Mouse (Mus musculus) midbrain, embryonic 12.5 days (tissue): Measurements from ENCODE around the gene Orc5. TPM values are rescaled to one million over a fixed set of nuclear protein-coding genes. Genes with fewer than 3 reads are reported as not detected.

Experiments
- ATAC-seq: fragments of 200-750 bp; cut with Nextera tagmentation; 2 replicates; pipeline ENCODE4 v1.8.0; 2017; ENCODE audit warnings: low read depth, moderate TSS enrichment, moderate library complexity; ENCODE audit not compliant: low FRiP score
- H3K27ac ChIP-seq: fragments of 300-500 bp; sonication (generic); replicated peaks from 2 replicates; pipeline ENCODE4 v1.5.1; 2016; ENCODE audit warnings: mild to moderate bottlenecking
- H3K27me3 ChIP-seq: fragments of 300-500 bp; sonication (generic); 2 replicates; pipeline ENCODE4 v1.6.1; 2016; ENCODE audit warnings: mild to moderate bottlenecking
- H3K36me3 ChIP-seq: fragments of 300-500 bp; sonication (generic); 2 replicates; pipeline ENCODE4 v1.6.1; 2016
- H3K4me1 ChIP-seq: fragments of 300-500 bp; sonication (generic); 2 replicates; pipeline ENCODE4 v1.6.1; 2016
- H3K4me2 ChIP-seq: fragments of 300-500 bp; sonication (generic); replicated peaks from 2 replicates; pipeline ENCODE4 v1.6.1; 2016; ENCODE audit warnings: mild to moderate bottlenecking, moderate library complexity
- H3K4me3 ChIP-seq: fragments of 300-500 bp; sonication (generic); 2 replicates; pipeline ENCODE4 v1.5.1; 2016; ENCODE audit warnings: mild to moderate bottlenecking
- H3K9ac ChIP-seq: fragments of 300-500 bp; sonication (generic); replicated peaks from 2 replicates; pipeline ENCODE4 v1.6.1; 2016; ENCODE audit warnings: mild to moderate bottlenecking, moderate library complexity
- H3K9me3 ChIP-seq: fragments of 300-500 bp; sonication (generic); 2 replicates; pipeline ENCODE4 v1.6.1; 2016; ENCODE audit warnings: mild to moderate bottlenecking
- WGBS: fragments of 180-500 bp; shearing (Covaris S2); methylation state at CpG from one replicate; pipeline ENCODE4 v1.1.7; 2016; 5-methylcytosine and 5-hydroxymethylcytosine counted together
- polyA plus RNA-seq: library from polyadenylated mRNA; unstranded; fragments of >200 nt; fragmentation: Nextera tagmentation; extraction: Ambion mirVana; gene quantifications from 2 replicates; pipeline ENCODE4 v1.2.1, GENCODE M21; 2016

Orc5 gene
- 36.0 and 36.4 TPM in 2 replicates for polyA plus RNA-seq

GRCm38 (mm10) chr5:22550033-22550551, at the start of gene Orc5:
Orc5 (minus strand) TSS chr5:22550429.
- H3K36me3 ChIP-seq, result peaks cover 15% of the 10 kb centered on the region
- H3K9ac ChIP-seq, result peak within 1 kb of the TSS; percentile 77
- no peaks in the 10 kb centered on the region for H3K9me3 ChIP-seq
- peak within 1 kb of the TSS; percentile 70 for H3K27ac ChIP-seq
- peak within 1 kb of the TSS; percentile 63 for H3K4me2 ChIP-seq
- no peaks in the 10 kb centered on the region for H3K27me3 ChIP-seq
- peak; percentile 100 for ATAC-seq
- H3K4me1 ChIP-seq, result peaks cover 10% of the 10 kb centered on the region
- peak within 1 kb of the TSS; percentile 70 for H3K4me3 ChIP-seq
- under 1% methylated on average over 31 of the region's 31 CpGs for WGBS

DNA sequence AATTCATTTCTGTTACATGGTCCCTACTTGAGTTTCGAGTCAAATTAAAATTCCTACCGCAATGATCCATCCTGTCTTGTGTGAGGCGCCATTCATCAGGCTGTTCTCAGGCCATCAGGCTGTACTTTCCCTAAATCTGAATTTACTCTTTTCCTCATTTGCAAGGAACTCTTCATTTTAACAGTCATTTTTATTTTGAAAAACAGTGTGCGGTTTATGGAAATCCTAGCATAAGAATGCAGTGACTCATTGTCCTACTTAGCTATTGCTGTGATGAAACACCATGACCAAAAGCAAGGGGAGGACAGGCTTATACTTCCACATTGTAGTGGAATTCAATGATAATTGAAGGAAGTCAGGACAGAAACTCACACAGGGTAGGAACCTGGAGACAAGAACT, 46.8 kb upstream of the Orc5 start:
- Histone ChIP-seq H3K4me3 (no peak overlapping the region), H3K9ac (no peak overlapping the region), H3K4me2 (no peak overlapping the region), H3K9me3 (no peaks in the 10 kb centered on the region; the same call in 1 of the 2 replicates), H3K36me3 (no peaks in the 10 kb centered on the region), H3K27me3 (no peaks in the 10 kb centered on the region), H3K4me1 (no peaks in the 10 kb centered on the region), H3K27ac (no peak overlapping the region)
- ATAC-seq, result no peak
- WGBS, result 95% methylated on average over 4 of the region's 4 CpGs

- no peaks in the 10 kb centered on the region for H3K4me1 ChIP-seq
- H3K9ac ChIP-seq, result no peak overlapping the region
- H3K27ac ChIP-seq, result no peak overlapping the region
- no peaks in the 10 kb centered on the region for H3K36me3 ChIP-seq
- 78% methylated on average over 1 of the region's 1 CpGs for WGBS
- H3K4me3 ChIP-seq, result no peak overlapping the region
- no peaks in the 10 kb centered on the region for H3K9me3 ChIP-seq
- H3K27me3 ChIP-seq, result no peaks in the 10 kb centered on the region
- no peak for ATAC-seq
- H3K4me2 ChIP-seq, result no peak overlapping the region
These were observed 39.2 kb upstream of the Orc5 start for GRCm38 (mm10) chr5:22589370-22589966.

DNA sequence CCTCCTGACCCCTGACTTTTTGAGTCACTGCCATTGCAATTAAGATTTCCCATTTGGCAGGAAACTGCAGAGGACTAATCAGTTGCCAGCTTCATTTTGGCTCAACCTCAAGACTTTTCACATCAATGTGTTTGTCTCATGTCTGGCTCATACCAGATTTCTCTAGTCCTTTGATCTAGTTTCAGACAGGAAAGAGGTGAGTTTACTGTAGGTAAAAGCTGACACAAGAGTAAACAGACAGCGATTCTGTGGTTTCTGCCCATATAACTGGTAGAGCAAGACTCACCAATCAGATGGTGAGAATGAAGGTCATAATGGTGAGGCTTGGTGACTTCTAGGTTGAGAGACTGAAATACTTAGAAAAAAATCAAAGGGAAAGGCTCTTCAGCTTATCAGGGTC, 37.3 kb upstream of the Orc5 start:
- no peak overlapping the region for H3K9ac ChIP-seq
- no peaks in the 10 kb centered on the region for H3K9me3 ChIP-seq
- H3K4me2 ChIP-seq, result no peak overlapping the region
- no peaks in the 10 kb centered on the region for H3K36me3 ChIP-seq
- ATAC-seq, result no peak
- no peak overlapping the region for H3K4me3 ChIP-seq
- H3K27ac ChIP-seq, result no peak overlapping the region
- no peaks in the 10 kb centered on the region for H3K27me3 ChIP-seq
- WGBS, result 87% methylated on average over 1 of the region's 1 CpGs
- no peaks in the 10 kb centered on the region for H3K4me1 ChIP-seq

GRCm38 (mm10) chr5:22584556-22584955, 34.3 kb upstream of the Orc5 start:
- Histone ChIP-seq H3K36me3 (no peaks in the 10 kb centered on the region), H3K4me2 (no peak overlapping the region), H3K4me1 (no peaks in the 10 kb centered on the region), H3K9me3 (no peaks in the 10 kb centered on the region), H3K27ac (no peak overlapping the region), H3K9ac (no peak overlapping the region), H3K27me3 (no peaks in the 10 kb centered on the region), H3K4me3 (no peak overlapping the region)
- no peak for ATAC-seq
- WGBS, result 51% methylated on average over 2 of the region's 2 CpGs

- Histone ChIP-seq H3K27me3 (no peaks in the 10 kb centered on the region), H3K4me3 (no peak overlapping the region), H3K4me2 (no peak overlapping the region), H3K36me3 (no peaks in the 10 kb centered on the region), H3K9ac (no peak overlapping the region), H3K9me3 (no peaks in the 10 kb centered on the region), H3K27ac (no peak overlapping the region), H3K4me1 (no peaks in the 10 kb centered on the region)
- no peak for ATAC-seq
- WGBS, result 89% methylated on average over 3 of the region's 3 CpGs
These were observed 27.8 kb upstream of the Orc5 start for GRCm38 (mm10) chr5:22578011-22578410.

DNA sequence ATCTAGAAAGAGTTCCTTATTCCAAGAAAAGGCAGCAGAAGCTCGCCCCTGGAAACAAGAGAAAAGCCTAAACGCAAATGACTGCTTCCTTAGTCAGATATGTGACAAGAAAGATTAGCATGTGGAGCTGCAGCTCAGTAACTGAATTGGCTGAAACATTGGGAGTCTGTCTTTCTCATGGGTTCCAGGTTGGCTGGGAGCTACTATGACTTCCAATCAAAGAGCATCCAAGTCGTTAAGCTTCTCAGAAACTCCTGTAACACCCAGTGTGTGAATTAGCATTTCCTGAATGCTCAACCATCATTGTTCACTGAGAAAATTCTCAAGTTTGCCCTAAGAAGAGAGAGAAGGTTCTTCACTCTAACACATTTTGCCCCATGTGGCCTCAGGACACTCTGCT, 24.5 kb upstream of the Orc5 start:
- Histone ChIP-seq H3K4me3 (no peak overlapping the region), H3K36me3 (no peaks in the 10 kb centered on the region), H3K4me2 (no peak overlapping the region), H3K9me3 (no peaks in the 10 kb centered on the region), H3K27ac (no peak overlapping the region), H3K4me1 (no peaks in the 10 kb centered on the region), H3K27me3 (no peaks in the 10 kb centered on the region), H3K9ac (no peak overlapping the region)
- 64% methylated on average over 3 of the region's 3 CpGs for WGBS
- ATAC-seq, result no peak

DNA sequence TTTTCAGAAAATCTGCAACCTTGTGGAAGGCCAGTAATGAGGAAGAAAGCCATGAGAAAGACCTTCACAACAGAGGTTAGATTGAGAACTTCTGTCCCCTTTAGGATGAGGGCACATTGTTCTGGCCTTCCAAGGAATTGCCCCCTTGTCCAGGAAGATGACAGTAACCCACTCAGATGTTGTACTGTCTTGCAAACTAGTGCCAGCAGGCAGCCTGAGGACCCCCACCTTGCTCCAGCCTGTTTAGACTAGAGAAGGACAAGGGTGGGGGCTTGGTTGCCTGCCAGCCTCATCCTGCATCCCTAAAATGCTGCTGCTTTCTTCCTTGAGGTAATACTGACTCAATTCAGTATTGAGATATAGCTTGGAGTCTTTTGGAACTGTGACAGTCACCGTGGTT, 23.9 kb upstream of the Orc5 start:
- no peaks in the 10 kb centered on the region for H3K36me3 ChIP-seq
- WGBS, result 50% methylated on average over 1 of the region's 1 CpGs
- H3K9me3 ChIP-seq, result no peaks in the 10 kb centered on the region
- no peak overlapping the region for H3K27ac ChIP-seq
- no peak overlapping the region for H3K4me2 ChIP-seq
- no peak for ATAC-seq
- no peak overlapping the region for H3K4me3 ChIP-seq
- H3K27me3 ChIP-seq, result no peaks in the 10 kb centered on the region
- H3K9ac ChIP-seq, result no peak overlapping the region
- H3K4me1 ChIP-seq, result no peaks in the 10 kb centered on the region

DNA sequence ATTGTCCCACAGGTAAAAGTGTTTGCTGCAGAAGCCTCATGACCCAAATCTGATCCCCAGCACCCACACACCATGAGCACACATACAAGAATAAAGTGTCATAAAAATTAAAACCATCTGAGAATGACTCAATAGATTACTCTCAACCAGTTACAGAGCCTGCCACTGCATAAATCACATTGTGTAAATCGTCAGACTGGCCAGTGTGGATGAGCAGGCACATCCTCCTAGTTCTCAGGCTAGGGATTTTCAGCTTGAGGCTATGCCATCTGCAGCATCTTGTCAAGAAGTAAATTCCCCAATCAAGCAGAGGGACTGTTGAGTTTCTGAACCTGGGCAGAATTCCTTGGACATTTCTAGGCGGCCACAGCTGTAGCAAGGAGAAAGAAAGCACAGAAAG, 23.5 kb upstream of the Orc5 start:
- H3K36me3 ChIP-seq, result no peaks in the 10 kb centered on the region
- H3K4me3 ChIP-seq, result no peak overlapping the region
- H3K27me3 ChIP-seq, result no peaks in the 10 kb centered on the region
- ATAC-seq, result no peak
- WGBS, result 60% methylated on average over 2 of the region's 2 CpGs
- H3K4me1 ChIP-seq, result no peaks in the 10 kb centered on the region
- H3K4me2 ChIP-seq, result no peak overlapping the region
- no peak overlapping the region for H3K9ac ChIP-seq
- no peak overlapping the region for H3K27ac ChIP-seq
- H3K9me3 ChIP-seq, result no peaks in the 10 kb centered on the region

GRCm38 (mm10) chr5:22572881-22573280, 22.7 kb upstream of the Orc5 start:
- WGBS, result 96% methylated on average over 6 of the region's 6 CpGs

DNA sequence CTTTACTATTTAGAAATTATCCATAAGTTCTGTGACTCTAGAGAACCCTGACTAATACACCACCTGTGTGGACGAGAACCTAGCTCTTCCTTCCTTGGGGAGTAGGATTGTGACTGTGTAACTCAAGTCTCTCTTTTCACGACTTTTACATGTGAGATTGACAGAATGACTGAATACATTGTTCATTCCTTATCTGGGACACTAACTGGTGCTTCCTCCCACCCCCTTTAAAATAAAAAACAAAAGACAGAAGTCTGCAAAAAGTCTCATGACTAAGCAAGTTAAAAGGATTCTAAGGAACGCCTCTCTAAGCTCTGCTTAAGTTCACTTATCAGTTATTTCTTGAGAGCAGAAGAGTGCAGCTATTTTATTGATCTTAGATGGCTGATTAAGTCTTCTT, 22.2 kb upstream of the Orc5 start:
- Histone ChIP-seq H3K9ac (no peak overlapping the region), H3K4me3 (no peak overlapping the region), H3K4me2 (no peak overlapping the region), H3K27ac (no peak overlapping the region), H3K27me3 (no peaks in the 10 kb centered on the region), H3K9me3 (no peaks in the 10 kb centered on the region), H3K4me1 (no peaks in the 10 kb centered on the region), H3K36me3 (no peaks in the 10 kb centered on the region)
- no peak for ATAC-seq
- 84% methylated on average over 3 of the region's 3 CpGs for WGBS

More at GRCm38 (mm10) chr5:22572881-22573280, 22.7 kb upstream of the Orc5 start:
- H3K27me3 ChIP-seq, result no peaks in the 10 kb centered on the region
- H3K9me3 ChIP-seq, result no peaks in the 10 kb centered on the region
- no peak overlapping the region for H3K27ac ChIP-seq
- H3K4me2 ChIP-seq, result no peak overlapping the region
- H3K9ac ChIP-seq, result no peak overlapping the region
- no peak overlapping the region for H3K4me3 ChIP-seq
- no peak for ATAC-seq
- no peaks in the 10 kb centered on the region for H3K36me3 ChIP-seq
- H3K4me1 ChIP-seq, result no peaks in the 10 kb centered on the region

DNA sequence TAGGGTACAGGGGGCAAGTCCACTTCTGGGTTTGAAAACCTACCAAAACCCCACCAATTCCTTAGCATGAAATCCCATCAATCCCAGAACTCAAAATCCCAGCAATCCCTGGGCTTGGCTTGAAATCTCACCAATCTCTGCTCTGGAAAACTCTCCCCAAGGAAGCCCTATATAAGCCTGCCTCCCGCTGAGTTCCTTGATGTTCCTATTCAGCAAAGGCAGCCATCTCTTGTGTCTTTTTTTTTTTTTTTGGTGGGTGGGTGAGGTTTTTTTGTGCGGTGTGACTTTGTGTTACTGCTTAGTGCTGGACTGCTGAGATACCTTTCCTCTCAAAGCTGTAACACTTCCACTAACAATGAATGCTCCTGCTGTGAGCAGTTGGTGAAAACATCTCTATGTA, 15.5 kb upstream of the Orc5 start:
- no peaks in the 10 kb centered on the region for H3K36me3 ChIP-seq
- no peaks in the 10 kb centered on the region for H3K4me1 ChIP-seq
- H3K9me3 ChIP-seq, result no peaks in the 10 kb centered on the region
- no peaks in the 10 kb centered on the region for H3K27me3 ChIP-seq
- H3K4me3 ChIP-seq, result no peak overlapping the region
- H3K9ac ChIP-seq, result no peak overlapping the region
- H3K4me2 ChIP-seq, result no peak overlapping the region
- H3K27ac ChIP-seq, result no peak overlapping the region
- ATAC-seq, result no peak
- WGBS, result 83% methylated on average over 2 of the region's 2 CpGs

DNA sequence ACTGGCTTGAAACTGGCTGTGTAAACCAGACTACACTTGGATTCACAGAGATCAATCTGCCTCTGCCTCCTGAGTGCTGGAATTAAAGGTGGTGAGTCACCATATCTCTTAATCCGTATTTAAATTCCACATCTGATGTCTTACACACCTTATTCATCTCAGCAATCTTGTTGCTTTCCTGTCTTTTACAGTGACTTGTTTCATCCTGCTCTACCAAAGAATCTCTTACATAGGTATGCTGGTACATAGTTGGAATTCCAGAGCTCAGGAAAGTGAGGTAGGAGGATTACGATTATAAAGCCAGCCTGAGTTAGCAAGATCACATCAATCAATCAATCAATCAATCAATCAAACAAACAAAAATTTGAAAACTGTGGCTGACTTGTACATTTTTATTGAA, 9.6 kb upstream of the Orc5 start:
- Histone ChIP-seq H3K27ac (no peak overlapping the region), H3K27me3 (no peaks in the 10 kb centered on the region)

More for the DNA sequence above, 9.6 kb upstream of the Orc5 start:
- H3K4me2 ChIP-seq, result no peak overlapping the region
- no peaks in the 10 kb centered on the region for H3K9me3 ChIP-seq
- WGBS, result 82% methylated on average over 2 of the region's 2 CpGs
- no peaks in the 10 kb centered on the region for H3K4me1 ChIP-seq
- H3K36me3 ChIP-seq, result 0 out of 2 replicates have a peak, but pooled peaks cover 3% of the 10 kb centered on the region
- no peak overlapping the region for H3K4me3 ChIP-seq
- no peak overlapping the region for H3K9ac ChIP-seq
- ATAC-seq, result no peak
